Mouse (Mus musculus) midbrain, embryonic 15.5 days (tissue): ENCODE results near the gene Fgfr2. TPM values are rescaled to one million over a fixed set of nuclear protein-coding genes. Genes with fewer than 3 reads are reported as not detected.

Experiments
- ATAC-seq: fragments of 200-750 bp; cut with Nextera tagmentation; replicated peaks from 2 replicates; pipeline ENCODE4 v1.8.0; 2017; ENCODE audit warnings: moderate TSS enrichment
- H3K27ac ChIP-seq: fragments of 300-500 bp; sonication (generic); 2 replicates; pipeline ENCODE4 v1.5.1; 2015; ENCODE audit warnings: mild to moderate bottlenecking, inconsistent platforms
- H3K27me3 ChIP-seq: fragments of 300-500 bp; sonication (generic); replicated peaks from 2 replicates; pipeline ENCODE4 v1.6.1; 2015; ENCODE audit warnings: inconsistent platforms
- H3K36me3 ChIP-seq: fragments of 300-500 bp; sonication (generic); replicated peaks from 2 replicates; pipeline ENCODE4 v1.6.1; 2015; ENCODE audit warnings: inconsistent platforms
- H3K4me1 ChIP-seq: fragments of 300-500 bp; sonication (generic); 2 replicates; pipeline ENCODE4 v1.6.1; 2015; ENCODE audit warnings: inconsistent platforms
- H3K4me2 ChIP-seq: fragments of 300-500 bp; sonication (generic); 2 replicates; pipeline ENCODE4 v1.6.1; 2015; ENCODE audit warnings: inconsistent platforms, mild to moderate bottlenecking, moderate library complexity
- H3K4me3 ChIP-seq: fragments of 300-500 bp; sonication (generic); 2 replicates; pipeline ENCODE4 v1.5.1; 2015; ENCODE audit warnings: mild to moderate bottlenecking, inconsistent platforms
- H3K9ac ChIP-seq: fragments of 300-500 bp; sonication (generic); 2 replicates; pipeline ENCODE4 v1.6.1; 2015; ENCODE audit warnings: mild to moderate bottlenecking, inconsistent platforms
- H3K9me3 ChIP-seq: fragments of 300-500 bp; sonication (generic); 2 replicates; pipeline ENCODE4 v1.6.1; 2016; ENCODE audit warnings: inconsistent platforms
- WGBS: fragments of 180-500 bp; shearing (Covaris S2); methylation state at CpG from one replicate; pipeline ENCODE4 v1.1.7; 2015; ENCODE audit warnings: mixed read lengths; 5-methylcytosine and 5-hydroxymethylcytosine counted together
- polyA plus RNA-seq: library from polyadenylated mRNA; unstranded; fragments of >200 nt; fragmentation: Nextera tagmentation; extraction: Ambion mirVana; gene quantifications from 2 replicates; pipeline ENCODE4 v1.2.1, GENCODE M21; 2015

The Fgfr2 gene
- polyA plus RNA-seq, 1 experiment from 2014 or later: 23.3 TPM

DNA sequence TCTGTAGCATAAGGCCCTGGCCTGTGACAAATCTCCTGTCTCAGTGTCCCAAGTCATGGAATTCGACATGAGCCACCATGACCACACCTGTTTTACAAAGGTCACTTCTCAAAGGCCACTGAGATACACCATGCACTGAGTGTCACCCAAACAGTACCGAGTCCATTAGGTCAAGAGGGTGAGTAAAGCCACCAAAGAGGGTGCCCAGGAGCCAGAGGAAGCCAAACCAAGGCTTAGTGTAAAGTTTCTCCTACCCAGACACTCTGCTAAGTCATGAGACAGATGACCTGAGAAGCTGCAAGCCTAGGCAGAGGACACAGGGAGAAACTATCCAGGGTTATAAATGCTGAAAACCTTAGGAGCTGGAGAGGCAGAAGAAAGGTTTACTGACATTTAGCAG, 361.7 kb downstream of the Fgfr2 start:
- 98% methylated on average over 2 of the region's 2 CpGs for WGBS
- no peaks in the 10 kb centered on the region for H3K36me3 ChIP-seq
- H3K4me3 ChIP-seq: no peak overlapping the region
- H3K27me3 ChIP-seq: no peaks in the 10 kb centered on the region
- no peak overlapping the region for H3K27ac ChIP-seq
- H3K9ac ChIP-seq: no peak overlapping the region
- no peak overlapping the region for H3K4me2 ChIP-seq
- H3K4me1 ChIP-seq: peaks cover 9% of the 10 kb centered on the region
- ATAC-seq: no peak
- H3K9me3 ChIP-seq: no peaks in the 10 kb centered on the region

DNA sequence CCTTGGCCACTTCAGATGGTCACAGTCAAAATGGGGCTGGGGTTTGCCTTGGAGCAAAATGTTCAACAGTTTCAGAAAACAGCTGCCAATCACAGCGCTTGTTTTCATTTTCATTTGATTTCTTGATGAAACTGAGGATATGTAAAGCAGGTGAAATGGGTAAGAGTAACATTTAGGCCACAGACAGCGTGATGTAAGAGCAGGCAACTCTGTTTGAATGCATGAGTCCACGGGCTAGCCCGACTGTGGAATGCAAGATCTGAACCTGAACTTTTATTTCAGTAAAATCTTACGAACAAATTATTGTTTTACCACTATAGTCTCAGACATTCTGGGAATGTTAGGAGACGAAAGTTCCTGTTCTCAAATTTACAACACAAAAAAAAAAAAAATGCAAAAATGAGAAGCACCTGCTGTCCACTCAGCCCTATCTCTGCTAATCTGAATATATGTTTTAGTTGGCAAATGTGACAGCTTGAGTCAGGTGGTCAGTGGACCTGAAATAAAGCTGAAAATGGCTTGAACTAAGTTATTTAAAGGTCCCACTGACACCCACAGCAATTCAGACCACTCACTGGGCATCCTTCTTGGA, 362.5 kb downstream of the Fgfr2 start:
- 97% methylated on average over 6 of the region's 6 CpGs for WGBS
- Histone ChIP-seq H3K27ac (no peak overlapping the region), H3K4me1 (peaks cover 2% of the 10 kb centered on the region; the same call in 1 of the 2 replicates), H3K9me3 (no peaks in the 10 kb centered on the region), H3K4me3 (no peak overlapping the region), H3K36me3 (no peaks in the 10 kb centered on the region), H3K9ac (no peak overlapping the region), H3K27me3 (no peaks in the 10 kb centered on the region), H3K4me2 (no peak overlapping the region)
- ATAC-seq: no peak

- ATAC-seq: no peak
- H3K27ac ChIP-seq: no peak overlapping the region
- H3K4me1 ChIP-seq: no peaks in the 10 kb centered on the region
- H3K4me3 ChIP-seq: no peak overlapping the region
- no peaks in the 10 kb centered on the region for H3K36me3 ChIP-seq
- no peaks in the 10 kb centered on the region for H3K9me3 ChIP-seq
- no peak overlapping the region for H3K4me2 ChIP-seq
- H3K9ac ChIP-seq: no peak overlapping the region
- WGBS: 68% methylated on average over 6 of the region's 6 CpGs
- no peaks in the 10 kb centered on the region for H3K27me3 ChIP-seq
Measured at GRCm38 (mm10) chr7:132759926-132760325, 363.2 kb downstream of the Fgfr2 start.

- H3K27ac ChIP-seq: no peak overlapping the region
- H3K4me1 ChIP-seq: peaks cover 1% of the 10 kb centered on the region; the same call in 1 of the 2 replicates
- 92% methylated on average over 22 of the region's 22 CpGs for WGBS
- no peaks in the 10 kb centered on the region for H3K9me3 ChIP-seq
- no peak for ATAC-seq
- H3K27me3 ChIP-seq: no peaks in the 10 kb centered on the region
- H3K4me2 ChIP-seq: no peak overlapping the region
- no peak overlapping the region for H3K9ac ChIP-seq
- no peak overlapping the region for H3K4me3 ChIP-seq
- no peaks in the 10 kb centered on the region for H3K36me3 ChIP-seq
Measured at GRCm38 (mm10) chr7:132759405-132759891, 363.7 kb downstream of the Fgfr2 start.

DNA sequence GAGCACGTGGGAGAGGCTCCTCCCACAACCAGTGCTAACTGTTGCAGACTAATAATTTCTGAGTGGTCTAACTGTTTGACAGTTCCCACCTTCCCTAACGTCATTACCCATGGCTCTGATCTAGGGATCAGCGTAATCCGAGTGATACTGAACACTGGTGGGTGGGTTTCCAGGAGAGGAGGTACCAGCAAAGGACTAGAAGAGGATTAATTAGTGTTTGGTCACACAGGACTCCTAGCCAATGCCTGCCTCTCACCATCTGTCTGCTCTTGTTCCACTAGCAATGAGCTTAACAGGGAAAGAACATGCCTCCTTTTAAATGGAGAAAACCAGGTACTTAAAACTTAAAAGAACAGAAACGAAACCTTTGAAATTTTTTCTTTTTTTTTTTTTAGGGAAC, 364.3 kb downstream of the Fgfr2 start:
- Histone ChIP-seq H3K4me3 (no peak overlapping the region), H3K27me3 (no peaks in the 10 kb centered on the region), H3K4me1 (peaks cover 6% of the 10 kb centered on the region; the same call in 1 of the 2 replicates), H3K9ac (no peak overlapping the region), H3K4me2 (no peak overlapping the region), H3K36me3 (no peaks in the 10 kb centered on the region), H3K9me3 (no peaks in the 10 kb centered on the region), H3K27ac (no peak overlapping the region)
- ATAC-seq: no peak
- 64% methylated on average over 5 of the region's 5 CpGs for WGBS

- no peak overlapping the region for H3K27ac ChIP-seq
- ATAC-seq: no peak
- no peak overlapping the region for H3K4me3 ChIP-seq
- no peaks in the 10 kb centered on the region for H3K27me3 ChIP-seq
- no peaks in the 10 kb centered on the region for H3K9me3 ChIP-seq
- no peaks in the 10 kb centered on the region for H3K36me3 ChIP-seq
- H3K9ac ChIP-seq: no peak overlapping the region
- H3K4me2 ChIP-seq: no peak overlapping the region
- WGBS: 97% methylated on average over 5 of the region's 5 CpGs
- peaks cover 7% of the 10 kb centered on the region; the same call in 1 of the 2 replicates for H3K4me1 ChIP-seq
Measured at GRCm38 (mm10) chr7:132756325-132756724, 366.8 kb downstream of the Fgfr2 start.

- WGBS: 63% methylated on average over 3 of the region's 3 CpGs
- H3K9me3 ChIP-seq: no peaks in the 10 kb centered on the region
- no peaks in the 10 kb centered on the region for H3K36me3 ChIP-seq
- H3K4me1 ChIP-seq: peaks cover 7% of the 10 kb centered on the region; the same call in 1 of the 2 replicates
- no peak for ATAC-seq
- H3K9ac ChIP-seq: no peak overlapping the region
- no peaks in the 10 kb centered on the region for H3K27me3 ChIP-seq
- H3K4me2 ChIP-seq: no peak overlapping the region
- H3K4me3 ChIP-seq: no peak overlapping the region
- no peak overlapping the region for H3K27ac ChIP-seq
Measured at GRCm38 (mm10) chr7:132754389-132754750, 368.8 kb downstream of the Fgfr2 start.

- H3K4me1 ChIP-seq: peaks cover 7% of the 10 kb centered on the region; the same call in 1 of the 2 replicates
- no peaks in the 10 kb centered on the region for H3K36me3 ChIP-seq
- H3K9me3 ChIP-seq: no peaks in the 10 kb centered on the region
- 61% methylated on average over 4 of the region's 4 CpGs for WGBS
- no peak overlapping the region for H3K4me2 ChIP-seq
- ATAC-seq: no peak
- no peak overlapping the region for H3K4me3 ChIP-seq
- no peak overlapping the region for H3K9ac ChIP-seq
- H3K27ac ChIP-seq: no peak overlapping the region
- H3K27me3 ChIP-seq: no peaks in the 10 kb centered on the region
Measured at GRCm38 (mm10) chr7:132753518-132754388, 369.4 kb downstream of the Fgfr2 start.

DNA sequence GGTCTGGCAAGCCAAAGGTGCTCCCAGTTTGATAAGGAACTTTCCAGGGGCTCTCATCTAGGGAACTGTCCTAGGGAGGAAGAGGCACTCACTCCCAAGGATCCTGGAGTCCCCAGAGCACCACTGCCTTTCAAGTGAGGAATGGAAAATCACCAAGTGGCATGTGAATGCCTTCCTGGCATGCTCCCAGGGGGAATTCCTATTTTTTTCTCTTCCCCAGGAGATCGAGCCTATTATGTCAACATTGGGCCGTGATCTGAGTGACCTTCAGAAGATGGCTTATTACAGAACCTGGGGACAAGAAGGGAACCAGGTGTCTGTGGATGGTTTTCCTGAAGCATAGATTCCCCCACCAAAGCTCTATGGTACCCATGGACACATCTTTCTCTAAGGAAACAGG, 371.4 kb downstream of the Fgfr2 start:
- ATAC-seq: no peak
- Histone ChIP-seq H3K9ac (no peak overlapping the region), H3K27ac (no peak overlapping the region), H3K27me3 (no peaks in the 10 kb centered on the region), H3K9me3 (no peaks in the 10 kb centered on the region), H3K4me3 (no peak overlapping the region), H3K36me3 (no peaks in the 10 kb centered on the region), H3K4me1 (peaks cover 7% of the 10 kb centered on the region; the same call in 1 of the 2 replicates), H3K4me2 (no peak overlapping the region)
- 78% methylated on average over 2 of the region's 2 CpGs for WGBS

DNA sequence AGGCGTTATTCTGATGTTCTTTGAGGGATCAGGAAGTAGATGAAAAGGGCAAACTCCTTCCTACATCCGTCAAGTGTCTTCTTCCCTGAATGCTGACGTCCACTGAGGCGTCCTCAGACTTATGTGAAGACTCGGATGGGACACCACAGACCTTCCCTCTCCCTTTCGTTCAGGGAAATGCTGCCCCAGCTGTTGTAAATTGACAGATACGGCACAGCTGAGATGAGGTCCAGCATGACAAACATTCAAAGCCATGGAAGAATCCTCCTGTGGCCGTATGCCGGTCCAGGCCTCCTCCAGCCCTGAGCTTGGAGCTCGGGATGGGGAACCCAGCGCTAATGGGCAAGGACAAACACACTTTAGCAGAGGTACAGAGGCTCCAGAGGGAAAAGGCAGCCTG, 373.6 kb downstream of the Fgfr2 start:
- no peaks in the 10 kb centered on the region for H3K36me3 ChIP-seq
- ATAC-seq: no peak
- no peak overlapping the region for H3K4me3 ChIP-seq
- H3K9me3 ChIP-seq: no peaks in the 10 kb centered on the region
- H3K4me1 ChIP-seq: peaks cover 6% of the 10 kb centered on the region; the same call in 1 of the 2 replicates
- WGBS: 92% methylated on average over 11 of the region's 11 CpGs
- H3K9ac ChIP-seq: no peak overlapping the region
- no peak overlapping the region for H3K4me2 ChIP-seq
- H3K27me3 ChIP-seq: no peaks in the 10 kb centered on the region
- no peak overlapping the region for H3K27ac ChIP-seq

DNA sequence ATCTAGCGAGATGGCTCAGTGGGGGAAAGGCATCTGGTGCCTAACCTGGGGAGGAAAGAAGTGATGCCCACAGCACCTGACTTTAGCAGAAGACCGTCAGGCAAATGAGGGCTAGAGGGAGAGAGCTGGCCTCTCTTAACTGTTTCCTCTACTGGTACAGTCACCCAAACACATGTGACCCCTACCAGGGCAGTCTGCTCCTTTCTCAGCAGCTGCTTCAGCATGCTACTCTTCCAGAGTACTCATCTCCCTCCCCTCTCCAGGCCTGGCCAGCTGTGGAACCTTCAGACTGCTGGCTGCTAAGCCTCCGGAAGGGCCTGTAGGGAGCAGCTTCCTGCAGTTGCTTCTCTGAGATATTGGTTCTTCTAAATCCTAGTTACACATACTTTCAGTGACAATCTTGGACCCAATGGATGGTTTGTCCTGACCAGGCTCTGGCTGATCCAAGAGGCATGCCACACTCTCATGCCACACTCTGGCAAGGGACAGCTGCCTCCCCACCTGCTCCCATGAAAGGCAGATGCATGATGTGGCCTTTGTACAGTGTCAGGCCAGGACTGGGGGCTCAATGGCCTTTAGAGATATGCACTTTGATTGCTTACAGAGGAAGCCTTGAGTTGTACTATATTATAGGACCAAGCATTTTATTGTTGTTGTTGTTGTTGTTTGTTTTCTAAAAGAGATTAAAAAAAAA, 374.9 kb downstream of the Fgfr2 start:
- Histone ChIP-seq H3K9me3 (no peaks in the 10 kb centered on the region), H3K27me3 (no peaks in the 10 kb centered on the region), H3K36me3 (no peaks in the 10 kb centered on the region), H3K4me2 (no peak overlapping the region), H3K4me3 (no peak overlapping the region), H3K4me1 (no peaks in the 10 kb centered on the region), H3K9ac (no peak overlapping the region), H3K27ac (no peak overlapping the region)
- 87% methylated on average over 3 of the region's 3 CpGs for WGBS
- no peak for ATAC-seq

GRCm38 (mm10) chr7:132747096-132747495, 376.1 kb downstream of the Fgfr2 start:
- Histone ChIP-seq H3K4me2 (no peak overlapping the region), H3K36me3 (no peaks in the 10 kb centered on the region), H3K4me3 (no peak overlapping the region), H3K27ac (no peak overlapping the region), H3K27me3 (no peaks in the 10 kb centered on the region), H3K9ac (no peak overlapping the region), H3K4me1 (no peaks in the 10 kb centered on the region), H3K9me3 (no peaks in the 10 kb centered on the region)
- ATAC-seq: no peak
- 86% methylated on average over 6 of the region's 6 CpGs for WGBS
